Mouse (Mus musculus) thymus, postnatal 25 days (tissue): ENCODE measurements around the gene Gar1.

Experiments used
- DNase-seq: peaks from one replicate; pipeline ENCODE4 v3.0.0; 2022

Gene Gar1

DNA sequence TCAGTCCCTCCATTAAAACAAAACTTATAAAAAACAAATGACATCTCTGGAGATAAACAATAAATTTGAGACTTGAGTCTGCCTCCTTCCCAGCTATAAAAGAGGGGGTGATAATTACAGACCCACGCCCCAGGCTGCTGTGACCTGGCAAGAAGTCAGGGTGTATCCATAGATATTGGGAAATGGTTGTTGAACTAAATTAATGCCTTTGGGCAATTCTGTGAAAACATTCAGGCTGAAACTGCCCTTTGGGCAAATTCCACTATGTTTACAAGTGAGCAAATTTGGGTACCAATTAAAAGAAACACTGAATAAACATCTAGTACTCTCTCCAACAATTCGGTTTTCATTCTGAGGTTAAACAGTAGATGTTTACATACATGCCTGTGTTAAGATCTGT is 32.2 kb downstream of the Gar1 start:
- no peak for DNase-seq

DNA sequence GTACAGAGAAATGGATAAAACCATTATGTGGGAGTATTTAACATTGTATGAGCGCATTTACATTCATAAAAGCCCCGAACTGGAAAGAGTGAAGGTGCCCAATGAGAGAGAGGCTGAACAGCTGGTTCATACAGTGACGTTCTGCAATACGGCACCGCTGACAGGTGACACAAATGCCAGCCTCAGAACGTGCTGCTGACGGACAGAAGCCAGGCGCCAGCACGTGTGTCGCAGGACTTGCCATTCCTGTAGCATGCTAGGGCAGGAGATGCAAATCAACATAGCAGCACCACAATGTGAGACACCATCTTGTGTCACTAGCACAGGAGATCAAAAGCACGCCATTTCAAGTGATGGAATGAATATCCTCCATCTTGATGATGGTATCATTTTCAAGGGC is 32.6 kb downstream of the Gar1 start:
- no peak for DNase-seq

DNA sequence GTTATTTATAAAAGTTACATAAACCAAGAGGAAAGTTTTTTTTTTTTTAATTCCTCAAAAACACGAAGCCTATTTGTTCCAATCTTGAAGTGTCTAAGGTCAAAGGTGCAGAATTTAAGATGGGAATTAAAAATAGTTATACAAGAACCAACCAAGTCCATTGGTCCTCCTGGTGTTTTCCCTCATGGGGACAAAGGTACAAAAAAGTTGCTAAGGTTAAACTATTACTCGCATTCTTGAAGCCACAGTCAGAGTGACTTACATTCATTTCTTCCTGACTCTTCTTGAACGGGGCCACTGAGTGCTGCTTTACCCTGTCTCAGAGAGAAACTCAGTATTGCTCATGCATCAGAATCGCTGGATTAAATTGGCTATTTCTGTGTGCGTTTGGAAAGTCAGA is 33.9 kb downstream of the Gar1 start:
- DNase-seq = no peak

DNA sequence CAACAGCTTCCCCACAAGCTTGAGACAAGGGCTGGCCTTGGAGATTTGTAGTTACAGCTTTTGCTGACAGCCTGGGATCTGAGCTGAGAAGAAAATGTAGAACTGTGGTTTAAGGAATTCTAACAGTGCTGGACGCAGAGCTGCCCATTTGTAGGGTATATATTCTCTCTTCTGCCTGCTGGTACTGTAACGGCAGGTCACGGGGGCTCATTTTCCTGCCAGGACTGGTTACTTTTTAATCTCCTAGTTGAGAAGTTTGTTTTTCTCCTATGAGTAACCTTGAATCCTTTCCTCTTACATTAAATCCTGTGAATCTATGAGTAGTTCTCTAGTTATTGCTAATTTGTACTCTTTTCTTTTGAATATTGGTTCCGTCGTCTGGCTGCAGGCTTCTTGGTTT is 37.4 kb downstream of the Gar1 start:
- DNase-seq = no peak

DNA sequence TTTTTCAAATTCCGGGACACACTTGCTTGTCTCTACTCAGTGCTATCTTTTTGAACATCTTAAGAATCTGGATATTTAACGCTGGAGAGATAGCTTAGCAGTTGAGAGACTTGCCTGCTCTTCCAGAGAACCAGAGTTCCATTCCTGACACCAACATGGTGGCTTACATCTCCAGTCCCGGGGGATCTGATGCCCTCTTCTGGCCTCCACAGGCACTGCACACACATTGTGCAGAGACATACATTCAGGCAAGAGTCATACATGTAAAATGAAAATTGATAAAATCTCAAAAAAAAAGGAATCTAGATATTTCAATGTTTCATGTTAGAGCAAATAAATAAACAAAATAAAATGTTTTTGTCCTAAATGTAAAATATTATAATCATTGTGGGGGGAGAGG is 48.5 kb downstream of the Gar1 start:
- no peak for DNase-seq

DNA sequence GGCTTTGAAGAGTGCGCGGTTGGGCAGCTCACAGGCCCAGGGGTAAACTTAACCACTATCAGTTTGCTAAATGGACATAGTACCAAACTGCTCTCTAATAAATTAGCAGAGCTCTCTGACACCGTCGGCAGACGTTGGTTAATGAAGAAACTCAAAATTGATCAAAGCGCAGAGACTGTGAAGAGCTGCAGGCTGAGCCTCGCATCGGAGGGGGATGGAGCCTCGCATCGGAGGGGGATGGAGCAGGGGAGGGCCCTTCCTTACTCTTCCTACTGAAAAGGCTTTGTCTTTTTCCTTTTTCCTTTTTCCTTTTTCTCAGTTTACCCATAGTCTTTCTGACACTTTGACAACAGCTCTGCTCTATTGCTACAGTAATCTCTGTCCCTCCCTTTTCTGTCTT is 49.8 kb downstream of the Gar1 start:
- DNase-seq = no peak
